Mouse (Mus musculus) olfactory bulb, adult 2 months (tissue): ENCODE measurements around the gene Olfr710. TPM values are rescaled to one million over a fixed set of nuclear protein-coding genes. Genes with fewer than 3 reads are reported as not detected.
"Not testable (repeated sequence)": the region's sequence is repeated elsewhere in the genome, so short reads cannot be mapped to it uniquely, and the experiment has no call there.

Experiments used
- H3K27ac ChIP-seq: fragments of 200-500 bp; 2 replicates; pipeline ENCODE4 v1.5.1; 2012; ENCODE audit warnings: low read depth, low read length; ENCODE audit not compliant: insufficient read depth
- H3K4me1 ChIP-seq: fragments of 200-500 bp; 2 replicates; pipeline ENCODE4 v1.6.1; 2012; ENCODE audit warnings: low read length; ENCODE audit not compliant: control insufficient read depth, insufficient read depth
- H3K4me3 ChIP-seq: fragments of 200-500 bp; 2 replicates; pipeline ENCODE4 v1.5.1; 2012; ENCODE audit warnings: mild to moderate bottlenecking, low read depth, low read length, moderate library complexity; ENCODE audit not compliant: insufficient read depth
- CTCF ChIP-seq: fragments of 200-500 bp; IDR thresholded peaks from 2 replicates; pipeline ENCODE4 v1.5.1; 2012; ENCODE audit warnings: low read depth, mild to moderate bottlenecking, low read length, moderate library complexity; ENCODE audit not compliant: insufficient read depth
- POLR2A ChIP-seq: fragments of 200-500 bp; IDR thresholded peaks from 2 replicates; pipeline ENCODE4 v1.6.1; 2012; ENCODE audit warnings: mild to moderate bottlenecking, low read depth, low read length, moderate library complexity; ENCODE audit not compliant: insufficient read depth
- WGBS: fragments of 180-500 bp; shearing (Covaris S2); methylation state at CpG from one replicate; pipeline ENCODE4 v1.1.7; 2018; 5-methylcytosine and 5-hydroxymethylcytosine counted together
- polyA plus RNA-seq: library from polyadenylated mRNA; stranded (reverse); fragments of >200 nt; gene quantifications from 2 replicates; pipeline ENCODE4 v1.2.4, GENCODE M21; 2012; ENCODE audit warnings: low replicate concordance; ENCODE audit not compliant: missing spikeins, insufficient read depth, insufficient read length

The Olfr710 gene
- not detected in 2 replicates for polyA plus RNA-seq

GRCm38 (mm10) chr7:106948212-106948611 is at the start of gene Olfr710:
Gene Olfr710 (minus strand): TSS chr7:106948312.
- Histone ChIP-seq H3K4me1 (no peaks in the 10 kb centered on the region), H3K27ac (no peak within 1 kb of the TSS), H3K4me3 (no peak within 1 kb of the TSS)
- WGBS, result 80% methylated on average over 3 of the region's 3 CpGs
- no peak for TF ChIP-seq CTCF
- TF ChIP-seq POLR2A, result no peak

GRCm38 (mm10) chr7:106985236-106985635 is 37.1 kb upstream of the Olfr710 start:
- Histone ChIP-seq H3K4me3 (no peak overlapping the region), H3K4me1 (no peaks in the 10 kb centered on the region), H3K27ac (no peak overlapping the region)
- TF ChIP-seq POLR2A, result no peak
- no peak for TF ChIP-seq CTCF
- 96% methylated on average over 3 of the region's 3 CpGs for WGBS

- TF ChIP-seq CTCF, result no peak
- TF ChIP-seq POLR2A, result no peak
- no peaks in the 10 kb centered on the region for H3K4me1 ChIP-seq
- WGBS, result 52% methylated on average over 1 of the region's 1 CpGs
- no peak within 1 kb of the TSS for H3K27ac ChIP-seq
- no peak within 1 kb of the TSS for H3K4me3 ChIP-seq
These were observed 27.2 kb upstream of the Olfr710 start, which contains the start of gene Olfr711 for GRCm38 (mm10) chr7:106975353-106975752. Gene Olfr711 (minus strand): TSS chr7:106975453.

GRCm38 (mm10) chr7:106967503-106967902 is 19.4 kb upstream of the Olfr710 start:
- H3K27ac ChIP-seq, H3K4me3 ChIP-seq, H3K4me1 ChIP-seq: not testable (repeated sequence)

- Histone ChIP-seq H3K4me3 (no peak within 1 kb of the TSS), H3K27ac (no peak within 1 kb of the TSS), H3K4me1 (no peaks in the 10 kb centered on the region)
- WGBS, result 91% methylated on average over 1 of the region's 1 CpGs
- no peak for TF ChIP-seq CTCF
- no peak for TF ChIP-seq POLR2A
These were observed 15.7 kb upstream of the Olfr710 start, which contains the start of gene Olfr6 for GRCm38 (mm10) chr7:106963837-106964236. Gene Olfr6 (minus strand): TSS chr7:106963937.

- Histone ChIP-seq H3K4me1 (no peaks in the 10 kb centered on the region), H3K27ac (no peak within 1 kb of the TSS)
- TF ChIP-seq POLR2A (no peak), CTCF (no peak)
These were observed 16.0 kb downstream of the Olfr710 start, which contains the start of gene Olfr709-ps1 for GRCm38 (mm10) chr7:106932119-106932518. Gene Olfr709-ps1 (minus strand): TSS chr7:106932219.

GRCm38 (mm10) chr7:106920961-106921360 is 27.2 kb downstream of the Olfr710 start:
- 88% methylated on average over 7 of the region's 7 CpGs for WGBS
- H3K4me1 ChIP-seq, H3K27ac ChIP-seq, H3K4me3 ChIP-seq: not testable (repeated sequence)

More at GRCm38 (mm10) chr7:106932119-106932518, 16.0 kb downstream of the Olfr710 start, which contains the start of gene Olfr709-ps1:
- no peak within 1 kb of the TSS for H3K4me3 ChIP-seq

GRCm38 (mm10) chr7:106907676-106908075 is 40.4 kb downstream of the Olfr710 start, which contains the start of gene Olfr1532-ps1:
Gene Olfr1532-ps1 (plus strand): TSS chr7:106908001.
- TF ChIP-seq CTCF, result no peak
- no peak for TF ChIP-seq POLR2A
- H3K27ac ChIP-seq, result no peak within 1 kb of the TSS
- WGBS, result 48% methylated on average over 2 of the region's 2 CpGs
- no peak within 1 kb of the TSS for H3K4me3 ChIP-seq
- no peaks in the 10 kb centered on the region for H3K4me1 ChIP-seq

- not testable (repeated sequence) for H3K27ac ChIP-seq, H3K4me3 ChIP-seq, H3K4me1 ChIP-seq
- WGBS, result 78% methylated on average over 3 of the region's 3 CpGs
These were observed 47.0 kb downstream of the Olfr710 start, which contains the start of gene Olfr707 for GRCm38 (mm10) chr7:106901141-106901540. Gene Olfr707 (minus strand): TSS chr7:106901241.

Other genes with a start within 250 kb of the Olfr710 start
- not detected in 2 replicates for gene Olfr695, start 231.9 kb downstream of the Olfr710 start, polyA plus RNA-seq
- not detected in 2 replicates for gene Olfr697, start 205.9 kb downstream of the Olfr710 start, polyA plus RNA-seq
- gene Olfr698, start 192.9 kb downstream of the Olfr710 start, polyA plus RNA-seq, result not detected in 2 replicates
- gene Olfr699, start 155.1 kb downstream of the Olfr710 start, polyA plus RNA-seq, result not detected in 2 replicates
- gene Olfr700, start 139.5 kb downstream of the Olfr710 start, polyA plus RNA-seq, result not detected in 2 replicates
- gene Olfr701, start 134.2 kb downstream of the Olfr710 start, polyA plus RNA-seq, result not detected in 2 replicates
- gene Olfr702, start 114.4 kb downstream of the Olfr710 start, polyA plus RNA-seq, result not detected in 2 replicates
- not detected in 2 replicates for gene Olfr703, start 105.0 kb downstream of the Olfr710 start, polyA plus RNA-seq
- not detected in 2 replicates for gene Olfr704, start 85.1 kb downstream of the Olfr710 start, polyA plus RNA-seq
- gene Olfr705, start 71.4 kb downstream of the Olfr710 start, polyA plus RNA-seq, result not detected in 2 replicates
- not detected in 2 replicates for gene Olfr706, start 60.1 kb downstream of the Olfr710 start, polyA plus RNA-seq
- gene Olfr707, start 47.1 kb downstream of the Olfr710 start, polyA plus RNA-seq, result not detected in 2 replicates
- not detected in 2 replicates for gene Olfr1532-ps1, start 40.3 kb downstream of the Olfr710 start, polyA plus RNA-seq
- not detected in 2 replicates for gene Olfr709-ps1, start 16.1 kb downstream of the Olfr710 start, polyA plus RNA-seq
- gene Olfr6, start 15.6 kb upstream of the Olfr710 start, polyA plus RNA-seq, result not detected in 2 replicates
- gene Olfr711, start 27.1 kb upstream of the Olfr710 start, polyA plus RNA-seq, result not detected in 2 replicates
- gene Olfr2, start 57.8 kb upstream of the Olfr710 start, polyA plus RNA-seq, result not detected in 2 replicates
- gene Olfr713, start 82.9 kb upstream of the Olfr710 start, polyA plus RNA-seq, result not detected in 2 replicates
- not detected in 2 replicates for gene Olfr714, start 122.7 kb upstream of the Olfr710 start, polyA plus RNA-seq
- gene Olfr17, start 144.9 kb upstream of the Olfr710 start, polyA plus RNA-seq, result not detected in 2 replicates
- gene Olfr715b, start 162.1 kb upstream of the Olfr710 start, polyA plus RNA-seq, result not detected in 2 replicates
- not detected in 2 replicates for gene Olfr715, start 182.8 kb upstream of the Olfr710 start, polyA plus RNA-seq
- gene Olfr716, start 190.0 kb upstream of the Olfr710 start, polyA plus RNA-seq, result not detected in 2 replicates
- not detected in 2 replicates for gene Nlrp14, start 218.7 kb upstream of the Olfr710 start, polyA plus RNA-seq